Mouse (Mus musculus) hindbrain, embryonic 11.5 days (tissue): ENCODE results near the gene Wdtc1. TPM values are rescaled to one million over a fixed set of nuclear protein-coding genes. Genes with fewer than 3 reads are reported as not detected.

Experiments
- ATAC-seq: fragments of 200-750 bp; cut with Nextera tagmentation; 2 replicates; pipeline ENCODE4 v1.8.0; 2017; ENCODE audit warnings: mild to moderate bottlenecking, moderate TSS enrichment, moderate library complexity; ENCODE audit not compliant: low FRiP score
- DNase-seq: peaks from one replicate; pipeline ENCODE4 v3.0.0-alpha.2; 2015; ENCODE audit warnings: low spot score
- H3K27ac ChIP-seq: fragments of 300-500 bp; sonication (generic); 2 replicates; pipeline ENCODE4 v1.5.1; 2014; ENCODE audit warnings: mild to moderate bottlenecking, low read depth, low read length
- H3K27me3 ChIP-seq: fragments of 300-500 bp; sonication (generic); 2 replicates; pipeline ENCODE4 v1.6.1; 2014; ENCODE audit warnings: mild to moderate bottlenecking, low read length, moderate library complexity, mixed read lengths; ENCODE audit not compliant: control insufficient read depth, insufficient read depth
- H3K36me3 ChIP-seq: fragments of 300-500 bp; sonication (generic); 2 replicates; pipeline ENCODE4 v1.6.1; 2014; ENCODE audit warnings: mild to moderate bottlenecking, low read length, moderate library complexity, mixed read lengths; ENCODE audit not compliant: control insufficient read depth, insufficient read depth
- H3K4me1 ChIP-seq: fragments of 300-500 bp; sonication (generic); replicated peaks from 2 replicates; pipeline ENCODE4 v1.6.1; 2014; ENCODE audit warnings: low read length, mixed read lengths; ENCODE audit not compliant: control insufficient read depth, insufficient read depth
- H3K4me2 ChIP-seq: fragments of 300-500 bp; sonication (generic); replicated peaks from 2 replicates; pipeline ENCODE4 v1.6.1; 2014; ENCODE audit warnings: mild to moderate bottlenecking, low read depth, low read length
- H3K4me3 ChIP-seq: fragments of 300-500 bp; sonication (generic); 2 replicates; pipeline ENCODE4 v1.5.1; 2014; ENCODE audit warnings: low read depth, low read length
- H3K9ac ChIP-seq: fragments of 300-500 bp; sonication (generic); 2 replicates; pipeline ENCODE4 v1.6.1; 2014; ENCODE audit warnings: low read depth, low read length
- H3K9me3 ChIP-seq: fragments of 300-500 bp; sonication (generic); 2 replicates; pipeline ENCODE4 v1.6.1; 2016; ENCODE audit warnings: low read length; ENCODE audit not compliant: control insufficient read depth
- WGBS: fragments of 180-500 bp; shearing (Covaris S2); extraction: QIAGEN DNeasy Blood & Tissue Kit; methylation state at CpG from one replicate; pipeline ENCODE4 v1.1.7; 2014; 5-methylcytosine and 5-hydroxymethylcytosine counted together
- polyA plus RNA-seq: library from polyadenylated mRNA; unstranded; fragments of >200 nt; fragmentation: Nextera tagmentation; extraction: Ambion mirVana; gene quantifications from 2 replicates; pipeline ENCODE4 v1.2.1, GENCODE M21; 2014

Gene Wdtc1
- polyA plus RNA-seq, 1 experiment from 2014 or later, result 23.4 TPM

- 88% methylated on average over 1 of the region's 1 CpGs for WGBS
These were observed 62.0 kb downstream of the Wdtc1 start for GRCm38 (mm10) chr4:133291255-133291654.

GRCm38 (mm10) chr4:133286476-133287077, 66.7 kb downstream of the Wdtc1 start:
- Histone ChIP-seq H3K9me3 (no peaks in the 10 kb centered on the region), H3K4me3 (no peak overlapping the region), H3K9ac (no peak overlapping the region), H3K27me3 (no peaks in the 10 kb centered on the region), H3K4me2 (no peak overlapping the region), H3K36me3 (no peaks in the 10 kb centered on the region), H3K4me1 (no peaks in the 10 kb centered on the region), H3K27ac (no peak overlapping the region)
- 88% methylated on average over 4 of the region's 4 CpGs for WGBS
- DNase-seq (no peak), ATAC-seq (no peak)

More at GRCm38 (mm10) chr4:133291255-133291654, 62.0 kb downstream of the Wdtc1 start:
- ATAC-seq (no peak), DNase-seq (no peak)
- Histone ChIP-seq H3K4me3 (no peak overlapping the region), H3K27ac (no peak overlapping the region), H3K4me1 (peaks cover 15% of the 10 kb centered on the region), H3K9ac (no peak overlapping the region), H3K27me3 (no peaks in the 10 kb centered on the region), H3K4me2 (no peak overlapping the region), H3K9me3 (no peaks in the 10 kb centered on the region), H3K36me3 (no peaks in the 10 kb centered on the region)

GRCm38 (mm10) chr4:133285950-133286349, 67.3 kb downstream of the Wdtc1 start:
- H3K9ac ChIP-seq, result no peak overlapping the region
- no peaks in the 10 kb centered on the region for H3K9me3 ChIP-seq
- H3K4me2 ChIP-seq, result no peak overlapping the region
- H3K36me3 ChIP-seq, result no peaks in the 10 kb centered on the region
- ATAC-seq, result no peak
- H3K27me3 ChIP-seq, result no peaks in the 10 kb centered on the region
- no peaks in the 10 kb centered on the region for H3K4me1 ChIP-seq
- H3K4me3 ChIP-seq, result no peak overlapping the region
- H3K27ac ChIP-seq, result no peak overlapping the region
- WGBS, result 88% methylated on average over 5 of the region's 5 CpGs
- DNase-seq, result no peak

GRCm38 (mm10) chr4:133285299-133285698, 68.0 kb downstream of the Wdtc1 start:
- Histone ChIP-seq H3K36me3 (no peaks in the 10 kb centered on the region), H3K27me3 (no peaks in the 10 kb centered on the region), H3K27ac (no peak overlapping the region), H3K9me3 (no peaks in the 10 kb centered on the region), H3K9ac (no peak overlapping the region), H3K4me3 (no peak overlapping the region), H3K4me1 (no peaks in the 10 kb centered on the region), H3K4me2 (no peak overlapping the region)
- 75% methylated on average over 3 of the region's 3 CpGs for WGBS
- ATAC-seq (no peak), DNase-seq (no peak)

GRCm38 (mm10) chr4:133282656-133283055, 70.6 kb downstream of the Wdtc1 start:
- H3K9ac ChIP-seq, result no peak overlapping the region
- WGBS, result 24% methylated on average over 4 of the region's 4 CpGs
- H3K4me3 ChIP-seq, result no peak overlapping the region

GRCm38 (mm10) chr4:133281951-133282481, 71.3 kb downstream of the Wdtc1 start:
- DNase-seq (peak; percentile 62), ATAC-seq (no peak)
- H3K4me2 ChIP-seq, result no peak overlapping the region
- no peaks in the 10 kb centered on the region for H3K36me3 ChIP-seq
- H3K4me3 ChIP-seq, result no peak overlapping the region
- 23% methylated on average over 5 of the region's 5 CpGs for WGBS
- H3K27me3 ChIP-seq, result no peaks in the 10 kb centered on the region
- H3K27ac ChIP-seq, result peak overlapping the region; percentile 58; the same call in 1 of the 2 replicates
- H3K9ac ChIP-seq, result no peak overlapping the region
- no peaks in the 10 kb centered on the region for H3K9me3 ChIP-seq
- no peaks in the 10 kb centered on the region for H3K4me1 ChIP-seq

More at GRCm38 (mm10) chr4:133282656-133283055, 70.6 kb downstream of the Wdtc1 start:
- no peaks in the 10 kb centered on the region for H3K27me3 ChIP-seq
- DNase-seq, result peak; percentile 33
- no peaks in the 10 kb centered on the region for H3K4me1 ChIP-seq
- 0 out of 2 replicates have a peak overlapping the region, but pooled peaks have one; percentile 24 for H3K27ac ChIP-seq
- no peaks in the 10 kb centered on the region for H3K9me3 ChIP-seq
- no peaks in the 10 kb centered on the region for H3K36me3 ChIP-seq
- H3K4me2 ChIP-seq, result no peak overlapping the region
- ATAC-seq, result no peak

GRCm38 (mm10) chr4:133281513-133281912, 71.8 kb downstream of the Wdtc1 start:
- 45% methylated on average over 7 of the region's 7 CpGs for WGBS
- ATAC-seq (no peak), DNase-seq (no peak)
- Histone ChIP-seq H3K4me1 (no peaks in the 10 kb centered on the region), H3K4me3 (no peak overlapping the region), H3K9ac (no peak overlapping the region), H3K27me3 (no peaks in the 10 kb centered on the region), H3K27ac (peak overlapping the region; percentile 58; the same call in 1 of the 2 replicates), H3K9me3 (no peaks in the 10 kb centered on the region), H3K36me3 (no peaks in the 10 kb centered on the region), H3K4me2 (no peak overlapping the region)

- Histone ChIP-seq H3K36me3 (no peaks in the 10 kb centered on the region), H3K27me3 (no peaks in the 10 kb centered on the region), H3K9ac (no peak overlapping the region), H3K4me1 (no peaks in the 10 kb centered on the region), H3K4me3 (no peak overlapping the region), H3K4me2 (peak overlapping the region; percentile 74), H3K9me3 (no peaks in the 10 kb centered on the region), H3K27ac (peak overlapping the region; percentile 89; the same call in 1 of the 2 replicates)
- WGBS, result 87% methylated on average over 3 of the region's 3 CpGs
- ATAC-seq (no peak), DNase-seq (no peak)
These were observed 74.8 kb downstream of the Wdtc1 start for GRCm38 (mm10) chr4:133278482-133278881.

GRCm38 (mm10) chr4:133278067-133278466, 75.2 kb downstream of the Wdtc1 start:
- peak; percentile 50 for ATAC-seq
- Histone ChIP-seq H3K4me3 (peak overlapping the region; percentile 88), H3K27me3 (no peaks in the 10 kb centered on the region), H3K9me3 (no peaks in the 10 kb centered on the region), H3K27ac (peak overlapping the region; percentile 89), H3K9ac (peak overlapping the region; percentile 92), H3K4me1 (no peaks in the 10 kb centered on the region), H3K36me3 (no peaks in the 10 kb centered on the region), H3K4me2 (peak overlapping the region; percentile 74)
- DNase-seq, result no peak
- WGBS, result 32% methylated on average over 6 of the region's 6 CpGs
